Mouse (Mus musculus) c-Kit-positive CD71-positive TER-119-negative erythroid progenitor cells, embryonic 14.5 days (primary cell): Measurements from ENCODE around the gene Slc25a28.
A peak's percentile ranks its signal among the peaks of the same experiment; 100 is the strongest.

Source experiments
- DNase-seq: peaks from one replicate; pipeline ENCODE4 v3.0.0-alpha.2; 2013; ENCODE audit warnings: low read depth

Slc25a28 gene

GRCm38 (mm10) chr19:43674730-43675524 lies at the start of gene Slc25a28:
Gene Slc25a28 (minus strand): TSS chr19:43674881.
- peak; percentile 100 for DNase-seq

GRCm38 (mm10) chr19:43724194-43724593 lies 49.5 kb upstream of the Slc25a28 start:
- DNase-seq: no peak

GRCm38 (mm10) chr19:43723501-43723900 lies 48.8 kb upstream of the Slc25a28 start:
- DNase-seq: no peak

- no peak for DNase-seq
Measured at GRCm38 (mm10) chr19:43722891-43723290, 48.2 kb upstream of the Slc25a28 start.

- no peak for DNase-seq
Measured at GRCm38 (mm10) chr19:43720061-43720460, 45.4 kb upstream of the Slc25a28 start.

- DNase-seq: no peak
Measured at GRCm38 (mm10) chr19:43711971-43712370, 37.3 kb upstream of the Slc25a28 start.

GRCm38 (mm10) chr19:43711159-43711916 lies 36.7 kb upstream of the Slc25a28 start:
- DNase-seq: no peak

GRCm38 (mm10) chr19:43709317-43709716 lies 34.6 kb upstream of the Slc25a28 start:
- no peak for DNase-seq

- DNase-seq: no peak
Measured at GRCm38 (mm10) chr19:43708206-43708605, 33.5 kb upstream of the Slc25a28 start.

GRCm38 (mm10) chr19:43704787-43705497 lies 30.3 kb upstream of the Slc25a28 start:
- DNase-seq: no peak

- no peak for DNase-seq
Measured at GRCm38 (mm10) chr19:43704211-43704610, 29.5 kb upstream of the Slc25a28 start.

- DNase-seq: no peak
Measured at GRCm38 (mm10) chr19:43699763-43700155, 25.1 kb upstream of the Slc25a28 start.

- no peak for DNase-seq
Measured at GRCm38 (mm10) chr19:43699021-43699762, 24.5 kb upstream of the Slc25a28 start.

GRCm38 (mm10) chr19:43697666-43698370 lies 23.1 kb upstream of the Slc25a28 start:
- no peak for DNase-seq

- DNase-seq: no peak
Measured at GRCm38 (mm10) chr19:43695514-43695964, 20.9 kb upstream of the Slc25a28 start.

GRCm38 (mm10) chr19:43692815-43693214 lies 18.1 kb upstream of the Slc25a28 start:
- DNase-seq: no peak

GRCm38 (mm10) chr19:43689419-43690246 lies 15.0 kb upstream of the Slc25a28 start, which contains the start of gene Entpd7:
Gene Entpd7 (plus strand): TSS chr19:43689672.
- DNase-seq: peak; percentile 91

GRCm38 (mm10) chr19:43681541-43681940 lies 6.9 kb upstream of the Slc25a28 start:
- no peak for DNase-seq

GRCm38 (mm10) chr19:43679474-43679981 lies 4.8 kb upstream of the Slc25a28 start:
- no peak for DNase-seq

GRCm38 (mm10) chr19:43678467-43679003 lies 3.9 kb upstream of the Slc25a28 start:
- DNase-seq: no peak
